Mouse (Mus musculus): ENCODE results near the gene Ms4a18. TPM values are rescaled to one million over a fixed set of nuclear protein-coding genes. Genes with fewer than 3 reads are reported as not detected.

Gene Ms4a18
- polyA plus RNA-seq, 1 experiment from 2014 or later, result not detected

- peaks cover 15% of the 10 kb centered on the region for H3K4me1 ChIP-seq (replicated peaks; ENCODE audit: insufficient read depth, low read length)
- DNase-seq (ENCODE audit: low spot score) (peak; percentile 100), ATAC-seq (replicated peaks; ENCODE audit: low FRiP score, low read depth) (peak; percentile 98)
- H3K9ac ChIP-seq (ENCODE audit: low read depth, low read length), result peak within 1 kb of the TSS; percentile 84
- peak within 1 kb of the TSS; percentile 81 for H3K4me2 ChIP-seq (ENCODE audit: low read length)
- H3K4me3 ChIP-seq (replicated peaks; ENCODE audit: low read depth, low read length), result peak within 1 kb of the TSS; percentile 72
- H3K27ac ChIP-seq, result peak within 1 kb of the TSS; percentile 57; the same call in 1 of the 2 replicates
- under 1% methylated on average over 30 of the region's 30 CpGs for WGBS
- peaks cover 10% of the 10 kb centered on the region for H3K36me3 ChIP-seq (ENCODE audit: insufficient read depth, low read length)
- no peak for TF ChIP-seq CTCF (IDR thresholded peaks at IDR 0.05; ENCODE audit: low read depth)
- no peaks in the 10 kb centered on the region for H3K27me3 ChIP-seq (ENCODE audit: insufficient read depth, low read length)
- no peaks in the 10 kb centered on the region for H3K9me3 ChIP-seq (replicated peaks; ENCODE audit: low read length)
Measured at GRCm38 (mm10) chr19:10949112-10949511, 68.7 kb downstream of the Ms4a18 start, which contains the start of gene Ccdc86. TSS of gene Ccdc86 (minus strand) at chr19:10949266.

- H3K4me3 ChIP-seq (replicated peaks; ENCODE audit: low read depth, low read length), result peak overlapping the region; percentile 72
- under 1% methylated on average over 20 of the region's 20 CpGs for WGBS
- H3K4me1 ChIP-seq (replicated peaks; ENCODE audit: insufficient read depth, low read length), result peaks cover 15% of the 10 kb centered on the region
- no peaks in the 10 kb centered on the region for H3K9me3 ChIP-seq (replicated peaks; ENCODE audit: low read length)
- 0 out of 2 replicates have a peak overlapping the region, but pooled peaks have one; percentile 57 for H3K27ac ChIP-seq
- TF ChIP-seq CTCF (IDR thresholded peaks at IDR 0.05; ENCODE audit: low read depth), result no peak
- 0 out of 2 replicates have a peak, but pooled peaks have one; percentile 0 for ATAC-seq (replicated peaks; ENCODE audit: low FRiP score, low read depth)
- H3K9ac ChIP-seq (ENCODE audit: low read depth, low read length), result peak overlapping the region; percentile 84
- H3K36me3 ChIP-seq (ENCODE audit: insufficient read depth, low read length), result peaks cover 17% of the 10 kb centered on the region
- DNase-seq (ENCODE audit: low spot score), result no peak
- no peaks in the 10 kb centered on the region for H3K27me3 ChIP-seq (ENCODE audit: insufficient read depth, low read length)
- H3K4me2 ChIP-seq (ENCODE audit: low read length), result peak overlapping the region; percentile 81
Measured at GRCm38 (mm10) chr19:10948416-10948815, 69.4 kb downstream of the Ms4a18 start.

GRCm38 (mm10) chr19:10947219-10947618, 70.6 kb downstream of the Ms4a18 start:
- WGBS, result 80% methylated on average over 5 of the region's 5 CpGs
- ATAC-seq (replicated peaks; ENCODE audit: low FRiP score, low read depth) (no peak), DNase-seq (ENCODE audit: low spot score) (no peak)

More at GRCm38 (mm10) chr19:10947219-10947618, 70.6 kb downstream of the Ms4a18 start:
- Histone ChIP-seq H3K36me3 (ENCODE audit: insufficient read depth, low read length) (peaks cover 28% of the 10 kb centered on the region), H3K9ac (ENCODE audit: low read depth, low read length) (peak overlapping the region; percentile 84), H3K27me3 (ENCODE audit: insufficient read depth, low read length) (no peaks in the 10 kb centered on the region), H3K27ac (no peak overlapping the region), H3K4me1 (replicated peaks; ENCODE audit: insufficient read depth, low read length) (peaks cover 15% of the 10 kb centered on the region), H3K4me3 (replicated peaks; ENCODE audit: low read depth, low read length) (peak overlapping the region; percentile 72; the same call in 1 of the 2 replicates), H3K4me2 (ENCODE audit: low read length) (peak overlapping the region; percentile 81), H3K9me3 (replicated peaks; ENCODE audit: low read length) (no peaks in the 10 kb centered on the region)
- TF ChIP-seq CTCF (IDR thresholded peaks at IDR 0.05; ENCODE audit: low read depth), result no peak

Other genes starting within 250 kb of the Ms4a18 start
- 0.05 TPM in 1 of 2 replicates, not detected in the other for gene Cd6, start 188.0 kb downstream of the Ms4a18 start, polyA plus RNA-seq (2015; fragmentation: Nextera tagmentation; extraction: Ambion mirVana)
- 0.83 and 0.93 TPM in 2 replicates for gene Slc15a3, start 178.3 kb downstream of the Ms4a18 start, polyA plus RNA-seq (2015; fragmentation: Nextera tagmentation; extraction: Ambion mirVana)
- 43.5 and 45.0 TPM in 2 replicates for gene Tmem132a, start 148.1 kb downstream of the Ms4a18 start, polyA plus RNA-seq (2015; fragmentation: Nextera tagmentation; extraction: Ambion mirVana)
- gene Tmem109, start 136.0 kb downstream of the Ms4a18 start, polyA plus RNA-seq (2015; fragmentation: Nextera tagmentation; extraction: Ambion mirVana), result 87.0 and 89.6 TPM in 2 replicates
- gene Prpf19, start 122.8 kb downstream of the Ms4a18 start, polyA plus RNA-seq (2015; fragmentation: Nextera tagmentation; extraction: Ambion mirVana), result 30.6 and 35.2 TPM in 2 replicates
- gene Zp1, start 97.4 kb downstream of the Ms4a18 start, polyA plus RNA-seq (2015; fragmentation: Nextera tagmentation; extraction: Ambion mirVana), result not detected in 2 replicates
- gene Ptgdr2, start 80.9 kb downstream of the Ms4a18 start, polyA plus RNA-seq (2015; fragmentation: Nextera tagmentation; extraction: Ambion mirVana), result not detected in 2 replicates
- 22.9 and 23.2 TPM in 2 replicates for gene Ccdc86, start 68.8 kb downstream of the Ms4a18 start, polyA plus RNA-seq (2015; fragmentation: Nextera tagmentation; extraction: Ambion mirVana)
- 0.22 and 0.45 TPM in 2 replicates for gene Ms4a10, start 43.4 kb downstream of the Ms4a18 start, polyA plus RNA-seq (2015; fragmentation: Nextera tagmentation; extraction: Ambion mirVana)
- not detected in 2 replicates for gene Ms4a15, start 24.8 kb downstream of the Ms4a18 start, polyA plus RNA-seq (2015; fragmentation: Nextera tagmentation; extraction: Ambion mirVana)
- gene Ms4a8a, start 63.1 kb upstream of the Ms4a18 start, polyA plus RNA-seq (2015; fragmentation: Nextera tagmentation; extraction: Ambion mirVana), result not detected in 2 replicates
- gene 1700017D01Rik, start 112.8 kb upstream of the Ms4a18 start, polyA plus RNA-seq (2015; fragmentation: Nextera tagmentation; extraction: Ambion mirVana), result not detected in 2 replicates
- not detected in 2 replicates for gene 1700025F22Rik, start 147.3 kb upstream of the Ms4a18 start, polyA plus RNA-seq (2015; fragmentation: Nextera tagmentation; extraction: Ambion mirVana)
- gene Ms4a13, start 178.7 kb upstream of the Ms4a18 start, polyA plus RNA-seq (2015; fragmentation: Nextera tagmentation; extraction: Ambion mirVana), result not detected in 2 replicates
- not detected in 2 replicates for gene Ms4a12, start 214.4 kb upstream of the Ms4a18 start, polyA plus RNA-seq (2015; fragmentation: Nextera tagmentation; extraction: Ambion mirVana)
- 0.08 and 0.09 TPM in 2 replicates for gene Ms4a1, start 248.2 kb upstream of the Ms4a18 start, polyA plus RNA-seq (2015; fragmentation: Nextera tagmentation; extraction: Ambion mirVana)